Mouse (Mus musculus) kidney, adult 2 months (tissue): ENCODE data around the gene Trmt13.

Source experiments
- CTCF ChIP-seq: fragments of 200-500 bp; conservative IDR thresholded peaks from 2 replicates; pipeline ENCODE4 v1.5.1; 2011; ENCODE audit warnings: low read depth, mild to moderate bottlenecking, control low read depth, low read length, moderate library complexity, mixed read lengths; ENCODE audit not compliant: insufficient read depth, insufficient read length
- POLR2A ChIP-seq: fragments of 200-500 bp; IDR thresholded peaks from one replicate; pipeline ENCODE4 v1.6.1; 2011; ENCODE audit warnings: low read depth, low read length, control low read depth

- no peak for TF ChIP-seq POLR2A
- TF ChIP-seq CTCF: no peak
Observed at GRCm38 (mm10) chr3:116646387-116646786, 32.0 kb upstream of the Trmt13 start.
